Mouse (Mus musculus) lung, postnatal 0 days (tissue): Measurements from ENCODE around the gene Stk35. TPM values are rescaled to one million over a fixed set of nuclear protein-coding genes. Genes with fewer than 3 reads are reported as not detected.

Experiments used
- ATAC-seq: fragments of 200-750 bp; cut with Nextera tagmentation; 2 replicates; pipeline ENCODE4 v1.8.0; 2017; ENCODE audit warnings: moderate library complexity
- DNase-seq: peaks from one replicate; pipeline ENCODE4 v3.0.0-alpha.2; 2016; ENCODE audit warnings: low spot score
- H3K27ac ChIP-seq: fragments of 300-500 bp; sonication (generic); 2 replicates; pipeline ENCODE4 v1.5.1; 2014; ENCODE audit warnings: antibody characterized with exemption, mild to moderate bottlenecking, low read length, mixed read lengths
- H3K27me3 ChIP-seq: fragments of 300-500 bp; sonication (generic); replicated peaks from 2 replicates; pipeline ENCODE4 v1.6.1; 2014; ENCODE audit warnings: low read length, mixed read lengths; ENCODE audit not compliant: insufficient read depth
- H3K36me3 ChIP-seq: fragments of 300-500 bp; sonication (generic); 2 replicates; pipeline ENCODE4 v1.6.1; 2014; ENCODE audit warnings: low read length, mixed read lengths; ENCODE audit not compliant: insufficient read depth
- H3K4me1 ChIP-seq: fragments of 300-500 bp; sonication (generic); 2 replicates; pipeline ENCODE4 v1.6.1; 2014; ENCODE audit warnings: antibody characterized with exemption, low read depth, low read length, mixed read lengths; ENCODE audit not compliant: insufficient read depth
- H3K4me2 ChIP-seq: fragments of 300-500 bp; sonication (generic); replicated peaks from 2 replicates; pipeline ENCODE4 v1.6.1; 2014; ENCODE audit warnings: low read depth, mild to moderate bottlenecking, low read length, moderate library complexity, mixed read lengths
- H3K4me3 ChIP-seq: fragments of 300-500 bp; sonication (generic); 2 replicates; pipeline ENCODE4 v1.5.1; 2014; ENCODE audit warnings: low read depth, low read length
- H3K9ac ChIP-seq: fragments of 300-500 bp; sonication (generic); replicated peaks from 2 replicates; pipeline ENCODE4 v1.6.1; 2014; ENCODE audit warnings: low read depth, mild to moderate bottlenecking
- H3K9me3 ChIP-seq: fragments of 300-500 bp; sonication (generic); 2 replicates; pipeline ENCODE4 v1.6.1; 2016; ENCODE audit warnings: low read length, mixed read lengths
- CTCF ChIP-seq: IDR thresholded peaks from 2 replicates; pipeline ENCODE4 v1.5.1; 2016; ENCODE audit warnings: antibody characterized with exemption, mild to moderate bottlenecking
- EP300 ChIP-seq: IDR thresholded peaks from 2 replicates; pipeline ENCODE4 v1.6.1; 2016; ENCODE audit warnings: antibody characterized with exemption, mild to moderate bottlenecking, control low read depth
- WGBS: fragments of 180-500 bp; shearing (Covaris S2); extraction: QIAGEN DNeasy Blood & Tissue Kit; methylation state at CpG from one replicate; pipeline ENCODE4 v1.1.7; 2014; 5-methylcytosine and 5-hydroxymethylcytosine counted together
- polyA plus RNA-seq: library from polyadenylated mRNA; unstranded; fragments of >200 nt; fragmentation: Nextera tagmentation; extraction: Ambion mirVana; gene quantifications from 2 replicates; pipeline ENCODE4 v1.2.1, GENCODE M21; 2015

Stk35 gene
- polyA plus RNA-seq, 1 experiment from 2014 or later: 5.4 TPM

DNA sequence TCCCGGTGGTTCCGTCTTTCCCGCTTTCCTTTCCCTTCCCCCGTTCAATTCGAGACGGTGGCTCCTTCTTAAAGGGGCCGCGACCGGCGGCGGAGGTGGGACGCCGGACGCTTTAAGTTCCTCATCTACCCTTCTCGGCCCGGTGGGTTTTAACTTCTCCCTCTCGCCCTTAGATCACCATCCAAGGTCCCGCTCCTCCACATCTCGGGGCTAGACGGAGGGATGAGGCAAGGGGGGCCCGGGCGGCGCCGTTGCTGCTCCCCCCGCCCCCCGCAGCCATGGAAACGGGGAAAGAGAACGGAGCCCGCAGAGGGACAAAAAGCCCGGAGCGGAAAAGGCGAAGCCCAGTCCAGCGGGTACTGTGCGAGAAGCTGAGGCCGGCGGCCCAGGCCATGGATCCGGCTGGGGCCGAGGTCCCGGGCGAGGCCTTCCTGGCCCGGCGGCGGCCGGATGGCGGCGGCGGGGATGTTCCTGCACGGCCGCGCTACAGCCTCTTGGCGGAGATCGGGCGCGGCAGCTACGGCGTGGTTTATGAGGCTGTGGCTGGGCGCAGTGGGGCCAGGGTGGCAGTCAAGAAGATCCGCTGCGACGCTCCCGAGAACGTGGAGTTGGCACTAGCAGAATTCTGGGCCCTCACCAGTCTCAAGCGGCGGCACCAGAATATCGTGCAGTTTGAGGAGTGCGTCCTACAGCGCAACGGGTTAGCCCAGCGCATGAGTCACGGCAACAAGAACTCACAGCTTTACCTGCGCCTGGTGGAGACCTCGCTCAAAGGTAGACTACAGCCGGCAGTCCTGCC lies 1.1 kb downstream of the Stk35 start:
- Histone ChIP-seq H3K27ac (peak overlapping the region; percentile 98), H3K27me3 (no peaks in the 10 kb centered on the region), H3K9me3 (no peaks in the 10 kb centered on the region), H3K4me1 (peaks cover 22% of the 10 kb centered on the region; the same call in 1 of the 2 replicates), H3K36me3 (peaks cover 3% of the 10 kb centered on the region; the same call in 1 of the 2 replicates), H3K4me2 (peak overlapping the region; percentile 85), H3K4me3 (peak overlapping the region; percentile 95), H3K9ac (peak overlapping the region; percentile 91)
- peak; percentile 93 for DNase-seq
- peak; percentile 75 for ATAC-seq
- 0% methylated on average over 69 of the region's 73 CpGs for WGBS
- TF ChIP-seq EP300: 0 out of 2 replicates have a peak, but pooled peaks have one; percentile 21
- peak; percentile 18; the same call in 1 of the 2 replicates for TF ChIP-seq CTCF

DNA sequence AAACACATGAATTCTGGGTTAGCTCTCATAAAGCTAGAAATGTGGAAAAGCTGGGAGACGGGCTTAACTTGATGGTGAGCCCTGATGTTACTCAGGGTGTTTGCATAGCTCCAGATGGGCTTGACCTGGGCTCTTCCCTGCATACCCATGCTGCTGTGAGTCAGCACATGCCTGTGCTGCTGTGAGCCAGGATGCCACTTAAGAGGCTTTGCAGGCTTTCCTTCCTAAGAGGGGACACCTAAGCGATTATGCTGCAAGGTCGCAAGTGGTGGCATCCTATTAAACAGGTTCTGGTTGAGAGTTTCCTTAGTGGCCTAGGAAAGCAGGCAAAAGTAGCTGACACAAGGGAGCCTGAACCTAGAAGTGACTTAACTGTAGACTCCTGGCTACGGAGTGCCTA lies 5.2 kb downstream of the Stk35 start:
- DNase-seq: peak; percentile 13
- no peak for TF ChIP-seq CTCF
- no peak for TF ChIP-seq EP300
- H3K27me3 ChIP-seq: no peaks in the 10 kb centered on the region
- H3K4me1 ChIP-seq: peaks cover 17% of the 10 kb centered on the region; the same call in 1 of the 2 replicates
- ATAC-seq: no peak
- H3K4me2 ChIP-seq: no peak overlapping the region
- H3K36me3 ChIP-seq: peaks cover 5% of the 10 kb centered on the region
- no peak overlapping the region for H3K27ac ChIP-seq
- 78% methylated on average over 4 of the region's 4 CpGs for WGBS
- H3K9ac ChIP-seq: no peak overlapping the region
- no peaks in the 10 kb centered on the region for H3K9me3 ChIP-seq
- H3K4me3 ChIP-seq: no peak overlapping the region

DNA sequence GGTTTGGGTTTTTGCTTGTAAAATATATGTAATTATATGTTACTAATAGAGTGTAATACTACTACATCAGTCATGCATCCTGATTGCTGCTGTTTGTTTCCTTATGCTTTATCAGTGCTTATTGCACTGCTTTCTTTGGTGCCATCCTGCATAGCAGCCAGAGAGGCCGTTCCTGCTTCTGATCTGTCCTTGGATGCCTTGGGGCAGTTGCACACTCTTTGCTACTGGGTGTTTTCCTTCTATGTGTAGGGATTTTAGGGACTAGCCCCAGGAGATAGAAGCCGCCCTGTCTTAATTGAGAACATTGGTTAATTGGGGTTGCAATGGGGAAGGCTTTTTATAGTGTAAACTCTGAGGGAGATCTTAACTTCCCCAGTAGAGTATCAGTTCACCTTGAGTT lies 6.2 kb downstream of the Stk35 start:
- Histone ChIP-seq H3K27me3 (no peaks in the 10 kb centered on the region), H3K27ac (no peak overlapping the region), H3K9me3 (no peaks in the 10 kb centered on the region), H3K36me3 (peaks cover 14% of the 10 kb centered on the region), H3K4me1 (peaks cover 17% of the 10 kb centered on the region; the same call in 1 of the 2 replicates), H3K4me2 (no peak overlapping the region), H3K9ac (no peak overlapping the region), H3K4me3 (no peak overlapping the region)
- DNase-seq (no peak), ATAC-seq (no peak)
- no peak for TF ChIP-seq EP300
- TF ChIP-seq CTCF: no peak
- WGBS: 89% methylated on average over 2 of the region's 2 CpGs

DNA sequence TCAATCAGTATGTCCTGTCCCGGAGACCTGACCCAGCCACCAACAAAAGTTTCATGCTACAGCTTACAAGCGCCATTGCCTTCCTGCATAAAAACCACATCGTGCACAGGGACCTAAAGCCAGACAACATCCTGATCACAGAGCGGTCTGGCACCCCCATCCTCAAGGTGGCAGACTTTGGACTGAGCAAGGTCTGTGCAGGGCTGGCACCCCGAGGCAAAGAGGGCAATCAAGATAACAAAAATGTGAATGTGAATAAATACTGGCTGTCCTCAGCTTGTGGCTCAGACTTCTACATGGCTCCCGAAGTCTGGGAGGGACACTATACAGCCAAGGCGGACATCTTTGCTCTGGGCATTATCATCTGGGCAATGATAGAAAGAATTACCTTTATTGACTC lies 10.2 kb downstream of the Stk35 start:
- Histone ChIP-seq H3K36me3 (peaks cover 16% of the 10 kb centered on the region), H3K27ac (no peak overlapping the region), H3K4me1 (no peaks in the 10 kb centered on the region), H3K9ac (no peak overlapping the region), H3K4me2 (no peak overlapping the region), H3K27me3 (no peaks in the 10 kb centered on the region), H3K9me3 (no peaks in the 10 kb centered on the region), H3K4me3 (no peak overlapping the region)
- 96% methylated on average over 7 of the region's 7 CpGs for WGBS
- TF ChIP-seq CTCF: no peak
- no peak for TF ChIP-seq EP300
- DNase-seq (no peak), ATAC-seq (no peak)

DNA sequence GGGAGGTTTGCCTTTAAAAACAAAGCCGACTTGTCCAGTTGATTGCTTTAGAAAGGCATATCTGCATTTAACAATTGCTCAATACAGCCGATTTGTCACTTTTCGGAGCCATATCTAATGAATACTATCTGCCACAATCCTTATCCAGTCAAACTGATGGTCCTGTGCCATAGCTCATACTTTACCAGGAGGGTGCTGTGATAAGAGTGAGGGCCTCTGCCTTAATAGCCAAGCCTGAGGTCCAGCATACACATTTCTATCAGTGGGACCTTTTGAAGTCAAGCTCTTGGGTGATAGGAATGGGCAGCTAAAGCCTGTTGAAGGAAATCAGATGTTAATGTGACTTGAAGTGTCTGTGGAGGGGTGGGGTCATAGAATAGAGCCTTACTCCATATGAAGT lies 13.7 kb downstream of the Stk35 start:
- Histone ChIP-seq H3K27me3 (no peaks in the 10 kb centered on the region), H3K4me3 (no peak overlapping the region), H3K9me3 (no peaks in the 10 kb centered on the region), H3K4me2 (no peak overlapping the region), H3K9ac (no peak overlapping the region), H3K36me3 (peaks cover 16% of the 10 kb centered on the region), H3K27ac (no peak overlapping the region), H3K4me1 (peaks cover 4% of the 10 kb centered on the region; the same call in 1 of the 2 replicates)
- TF ChIP-seq CTCF (no peak), EP300 (no peak)
- no peak for DNase-seq
- WGBS: 90% methylated on average over 3 of the region's 3 CpGs
- ATAC-seq: no peak

DNA sequence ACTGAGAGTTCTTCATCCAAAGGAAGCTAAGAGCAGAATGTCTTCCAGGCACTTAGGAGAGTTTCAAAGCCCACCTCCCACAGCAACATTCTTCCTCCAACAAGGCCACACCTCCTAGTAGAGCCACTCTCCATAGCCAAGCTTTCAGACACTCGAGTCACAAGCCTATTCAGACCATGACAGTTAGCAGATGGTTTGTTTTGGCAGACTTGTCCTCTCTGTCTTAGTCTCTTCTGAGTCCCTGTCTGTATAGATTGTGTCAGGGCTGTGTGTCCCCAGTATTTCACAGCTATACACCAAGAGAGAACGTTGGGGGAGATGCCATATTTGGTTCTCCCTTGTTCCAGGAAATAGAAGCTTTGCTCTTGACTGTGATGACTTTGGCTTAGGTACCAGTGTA lies 14.8 kb downstream of the Stk35 start:
- ATAC-seq (no peak), DNase-seq (no peak)
- TF ChIP-seq EP300 (no peak), CTCF (no peak)
- Histone ChIP-seq H3K4me3 (no peak overlapping the region), H3K9ac (no peak overlapping the region), H3K27ac (no peak overlapping the region), H3K9me3 (no peaks in the 10 kb centered on the region), H3K4me2 (no peak overlapping the region), H3K36me3 (peaks cover 16% of the 10 kb centered on the region), H3K4me1 (peaks cover 4% of the 10 kb centered on the region; the same call in 1 of the 2 replicates), H3K27me3 (no peaks in the 10 kb centered on the region)
- WGBS: 28% methylated on average over 2 of the region's 2 CpGs
